Mouse (Mus musculus) yolk sac, embryonic 10.5 days (tissue): ENCODE data around the gene Tex21.

Experiments
- DNase-seq: peaks from one replicate; pipeline ENCODE4 v3.0.0-alpha.2; 2017; ENCODE audit warnings: low spot score

The Tex21 gene

GRCm38 (mm10) chr12:76246646-76247045 lies at the start of gene Tex21:
Gene Tex21, minus strand, starts transcription at chr12:76246746.
- no peak for DNase-seq

GRCm38 (mm10) chr12:76293192-76293591 lies 46.6 kb upstream of the Tex21 start:
- peak; percentile 34 for DNase-seq

- DNase-seq, result no peak
Measured at GRCm38 (mm10) chr12:76290271-76290670, 43.7 kb upstream of the Tex21 start.

GRCm38 (mm10) chr12:76289428-76289827 lies 42.9 kb upstream of the Tex21 start:
- DNase-seq, result no peak

- no peak for DNase-seq
Measured at GRCm38 (mm10) chr12:76288494-76288893, 41.9 kb upstream of the Tex21 start.

- DNase-seq, result no peak
Measured at GRCm38 (mm10) chr12:76287986-76288385, 41.4 kb upstream of the Tex21 start.

- DNase-seq, result no peak
Measured at GRCm38 (mm10) chr12:76285418-76285817, 38.9 kb upstream of the Tex21 start.

- no peak for DNase-seq
Measured at GRCm38 (mm10) chr12:76282532-76283173, 36.1 kb upstream of the Tex21 start.

GRCm38 (mm10) chr12:76282132-76282531 lies 35.6 kb upstream of the Tex21 start:
- peak; percentile 43 for DNase-seq

GRCm38 (mm10) chr12:76281111-76281660 lies 34.6 kb upstream of the Tex21 start:
- no peak for DNase-seq

- no peak for DNase-seq
Measured at GRCm38 (mm10) chr12:76280556-76280955, 34.0 kb upstream of the Tex21 start.

GRCm38 (mm10) chr12:76278209-76278608 lies 31.7 kb upstream of the Tex21 start:
- no peak for DNase-seq

GRCm38 (mm10) chr12:76272610-76273524 lies 26.3 kb upstream of the Tex21 start:
- DNase-seq, result peak; percentile 55

- DNase-seq, result no peak
Measured at GRCm38 (mm10) chr12:76271516-76271915, 25.0 kb upstream of the Tex21 start.

- peak; percentile 57 for DNase-seq
Measured at GRCm38 (mm10) chr12:76269196-76269595, 22.6 kb upstream of the Tex21 start.

GRCm38 (mm10) chr12:76268686-76269085 lies 22.1 kb upstream of the Tex21 start:
- no peak for DNase-seq

GRCm38 (mm10) chr12:76266875-76267274 lies 20.3 kb upstream of the Tex21 start:
- peak; percentile 27 for DNase-seq

GRCm38 (mm10) chr12:76265001-76265400 lies 18.5 kb upstream of the Tex21 start:
- DNase-seq, result no peak

- no peak for DNase-seq
Measured at GRCm38 (mm10) chr12:76264325-76264965, 17.9 kb upstream of the Tex21 start.

GRCm38 (mm10) chr12:76263876-76264275 lies 17.3 kb upstream of the Tex21 start:
- peak; percentile 50 for DNase-seq

GRCm38 (mm10) chr12:76262918-76263317 lies 16.4 kb upstream of the Tex21 start:
- DNase-seq, result peak; percentile 63

- DNase-seq, result no peak
Measured at GRCm38 (mm10) chr12:76261556-76261955, 15.0 kb upstream of the Tex21 start.
